Mouse (Mus musculus) layer of hippocampus, adult 8-10 months (tissue): ENCODE data around the gene Dnaic1. TPM values are rescaled to one million over a fixed set of nuclear protein-coding genes. Genes with fewer than 3 reads are reported as not detected.

ENCODE experiments used
- total RNA-seq, 4 experiments: library from RNA; stranded (reverse); gene quantifications; 2 replicates each; pipeline ENCODE4 v1.2.4; 2022

Gene Dnaic1
- total RNA-seq, 4 experiments from 2014 or later, result 3.6 to 8.4 (median 5.9) TPM

Other genes starting within 250 kb of the Dnaic1 start
- 10 to 100 TPM; 42.1 to 48.0 (median 44.9) TPM for gene Ubap1, start 220.8 kb upstream of the Dnaic1 start, total RNA-seq
- gene Kif24, start 104.9 kb upstream of the Dnaic1 start, total RNA-seq, result 1 to 10 TPM in 3 of 4 experiments, under 1 TPM in 1; 0.97 to 1.9 (median 1.7) TPM
- gene Nudt2, start 104.6 kb upstream of the Dnaic1 start, total RNA-seq, result 10 to 100 TPM; 26.1 to 31.0 (median 29.8) TPM
- gene AI464131, start 66.7 kb upstream of the Dnaic1 start, total RNA-seq, result 10 to 100 TPM; 19.3 to 32.8 (median 26.6) TPM
- 1 to 10 TPM; 3.2 to 5.0 (median 4.6) TPM for gene 1110017D15Rik, start 52.4 kb upstream of the Dnaic1 start, total RNA-seq
- 100 to 1,000 TPM; 152 to 178 (median 165) TPM for gene Fam219a, start 237 bp upstream of the Dnaic1 start, total RNA-seq
- gene Enho, start 70.5 kb downstream of the Dnaic1 start, total RNA-seq, result 10 to 100 TPM; 51.7 to 56.4 (median 54.1) TPM
- 10 to 100 TPM; 84.3 to 93.9 (median 90.2) TPM for gene Cntfr, start 127.3 kb downstream of the Dnaic1 start, total RNA-seq
- gene Il11ra1, start 130.2 kb downstream of the Dnaic1 start, total RNA-seq, result 10 to 100 TPM; 39.9 to 44.4 (median 41.6) TPM
- 10 to 100 TPM; 25.7 to 31.7 (median 30.2) TPM for gene Rpp25l, start 143.8 kb downstream of the Dnaic1 start, total RNA-seq
- 100 to 1,000 TPM; 141 to 156 (median 152) TPM for gene Dctn3, start 153.4 kb downstream of the Dnaic1 start, total RNA-seq
- gene Arid3c, start 161.4 kb downstream of the Dnaic1 start, total RNA-seq, result not detected
- 10 to 100 TPM; 52.0 to 67.1 (median 53.6) TPM for gene Galt, start 185.5 kb downstream of the Dnaic1 start, total RNA-seq
- 10 to 100 TPM; 37.7 to 46.8 (median 40.6) TPM for gene Sigmar1, start 186.4 kb downstream of the Dnaic1 start, total RNA-seq
- gene Ccl27a, start 204.5 kb downstream of the Dnaic1 start, total RNA-seq, result 100 to 1,000 TPM; 121 to 139 (median 130) TPM